Mouse (Mus musculus) macrophage (primary cell): ENCODE measurements around the gene Ppef1. TPM values are rescaled to one million over a fixed set of nuclear protein-coding genes. Genes with fewer than 3 reads are reported as not detected.
"Not testable (repeated sequence)": the region's sequence is repeated elsewhere in the genome, so short reads cannot be mapped to it uniquely, and the experiment has no call there.

Experiments used
- H3K27ac ChIP-seq: fragments of 350-480 bp; formaldehyde crosslinking; 2 replicates; pipeline ENCODE4 v1.9.0; 2021
- H3K36me3 ChIP-seq: fragments of 350-480 bp; formaldehyde crosslinking; 2 replicates; pipeline ENCODE4 v1.9.0; 2021; ENCODE audit errors: inconsistent target
- H3K4me3 ChIP-seq: fragments of 350-480 bp; formaldehyde crosslinking; 2 replicates; pipeline ENCODE4 v1.9.0; 2021; ENCODE audit errors: inconsistent target
- H3K79me2 ChIP-seq: fragments of 350-480 bp; formaldehyde crosslinking; 2 replicates; pipeline ENCODE4 v1.9.0; 2021; ENCODE audit errors: inconsistent target
- WGBS: methylation state at CpG from one replicate; pipeline ENCODE4 v1.1.7; 2026; ENCODE audit warnings: inconsistent platforms; ENCODE audit not compliant: missing documents; 5-methylcytosine and 5-hydroxymethylcytosine counted together
- polyA plus RNA-seq: library from polyadenylated mRNA; stranded (reverse); fragments of 250-400 nt; gene quantifications from 3 replicates; pipeline ENCODE4 v1.2.4, GENCODE M21; 2018; ENCODE audit warnings: inconsistent platforms
- total RNA-seq, 78 experiments: library from RNA; depleted of rRNA; stranded (reverse); fragments of 250-400 nt; gene quantifications; 1 replicate in 9 of 78; 2 replicates in 24 of 78; 3 replicates in 43 of 78; 4 replicates in 2 of 78; pipeline ENCODE4 v1.2.4; 2018; ENCODE audit warnings: inconsistent platforms in 56 of 78

Gene Ppef1
- total RNA-seq (2018; cell fraction: chromatin; rRNA removed) = not detected
- not detected for total RNA-seq (2018; cell fraction: cytosol; rRNA removed)
- total RNA-seq (2018; cell fraction: nucleus; rRNA removed) = not detected
- not detected in 3 replicates for polyA plus RNA-seq

DNA sequence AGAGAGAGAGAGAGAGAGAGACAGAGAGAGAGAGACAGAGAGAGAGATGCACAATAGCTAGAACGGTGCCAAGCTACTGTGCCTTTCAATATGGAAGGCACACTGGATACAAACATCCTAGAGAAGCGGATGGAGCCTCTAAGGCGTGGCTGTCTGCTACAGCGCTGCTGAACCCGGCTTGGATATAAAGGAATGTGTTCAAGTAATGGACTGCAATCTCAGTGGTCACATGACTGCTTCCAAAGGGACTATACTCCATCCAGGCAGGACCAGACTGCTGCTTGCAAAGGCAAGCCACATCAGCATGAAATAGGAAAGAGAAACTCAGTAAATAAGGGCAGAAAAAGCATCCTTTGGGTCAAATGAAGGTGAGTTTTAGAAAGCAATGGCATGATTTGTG lies at the start of gene Ppef1:
TSS of gene Ppef1 (minus strand) at position 116 of the 400 bp plus-strand sequence.
- WGBS = 77% methylated on average over 4 of the region's 5 CpGs
- Histone ChIP-seq H3K4me3 (no peak within 1 kb of the TSS), H3K36me3 (no peaks in the 10 kb centered on the region), H3K27ac (no peak within 1 kb of the TSS), H3K79me2 (no peaks in the 10 kb centered on the region)

DNA sequence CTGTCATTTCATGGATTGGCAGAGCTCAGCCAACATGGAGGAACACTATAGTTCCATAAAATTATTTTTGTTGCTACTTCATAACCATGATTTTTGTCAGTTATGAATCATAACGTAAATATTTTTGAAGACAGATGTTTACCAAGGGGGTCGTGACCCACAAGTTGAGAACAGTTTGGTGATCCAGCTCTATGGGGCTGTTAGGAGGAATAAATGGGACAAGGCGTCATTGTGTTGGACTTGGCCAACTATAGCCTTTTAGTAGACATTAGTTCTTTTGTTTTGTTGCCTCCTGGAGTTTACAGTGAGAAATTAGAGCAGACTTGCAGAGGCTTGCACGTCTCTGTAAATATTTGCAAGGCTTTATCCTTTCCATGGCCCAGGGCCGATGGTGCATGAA lies 46.7 kb upstream of the Ppef1 start:
- Histone ChIP-seq H3K79me2 (no peaks in the 10 kb centered on the region), H3K4me3 (no peak overlapping the region), H3K36me3 (no peaks in the 10 kb centered on the region), H3K27ac (no peak overlapping the region)
- 82% methylated on average over 5 of the region's 5 CpGs for WGBS

DNA sequence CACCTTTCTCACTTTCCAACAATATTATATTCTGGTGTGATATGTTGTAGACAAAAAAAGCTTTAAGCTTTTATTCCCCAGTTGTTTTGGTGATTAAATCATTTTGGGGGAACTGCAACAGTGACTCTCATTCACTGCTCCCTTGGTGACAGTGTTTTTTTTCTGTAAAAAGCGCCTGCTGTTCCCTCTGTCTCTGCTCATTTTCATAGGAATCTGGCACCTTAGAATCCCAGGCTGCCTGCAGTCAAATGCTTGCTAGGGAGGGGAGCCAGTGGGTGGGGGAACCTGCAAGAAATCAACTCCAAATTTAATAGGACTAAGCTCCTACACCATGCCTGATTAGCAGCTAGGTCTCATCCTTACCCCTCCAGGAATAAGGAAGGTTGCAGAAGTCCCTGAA lies 37.5 kb upstream of the Ppef1 start:
- Histone ChIP-seq H3K36me3 (no peaks in the 10 kb centered on the region), H3K27ac (no peak overlapping the region), H3K79me2 (no peaks in the 10 kb centered on the region), H3K4me3 (no peak overlapping the region)
- WGBS = 25% methylated on average over 1 of the region's 1 CpGs

DNA sequence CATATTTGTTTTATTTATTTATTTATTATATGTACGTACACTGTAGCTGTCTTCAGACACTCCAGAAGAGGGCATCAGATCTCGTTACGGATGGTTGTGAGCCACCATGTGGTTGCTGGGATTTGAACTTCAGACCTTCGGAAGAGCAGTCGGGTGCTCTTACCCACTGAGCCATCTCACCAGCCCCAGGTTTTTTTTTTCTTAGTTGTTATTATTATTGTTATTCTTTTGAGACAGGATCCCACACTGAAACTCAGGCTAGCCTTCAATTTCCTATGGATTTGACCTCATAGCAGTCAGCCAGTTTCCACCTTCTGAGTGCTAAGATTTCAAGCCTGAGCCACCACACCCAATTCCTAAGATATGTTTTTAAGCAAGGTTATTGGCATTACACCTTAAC lies 34.1 kb upstream of the Ppef1 start:
- WGBS = no CpG with 5 or more reads among the region's 5 CpGs
- not testable (repeated sequence) for H3K27ac ChIP-seq, H3K79me2 ChIP-seq, H3K36me3 ChIP-seq, H3K4me3 ChIP-seq

DNA sequence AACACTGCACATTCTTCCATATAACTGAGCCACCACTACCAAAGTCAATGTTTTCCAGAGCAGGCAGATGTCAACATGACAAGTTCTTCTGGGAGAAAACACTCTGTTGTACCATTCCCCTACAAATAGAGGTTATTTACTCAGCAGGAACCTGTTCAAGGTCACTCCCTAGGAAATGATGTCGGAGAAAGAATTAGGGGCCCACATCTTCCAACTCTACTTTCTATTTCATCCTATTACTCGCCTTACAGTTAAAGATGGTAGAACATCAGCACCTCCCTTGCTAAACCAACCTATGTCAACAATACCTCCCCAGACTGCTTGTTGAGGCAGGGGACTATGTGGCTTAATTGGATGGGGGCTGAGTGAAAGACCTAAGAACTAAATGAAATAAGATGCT lies 32.1 kb upstream of the Ppef1 start, which contains the start of gene Rs1:
TSS of gene Rs1 (plus strand) at position 301 of the 400 bp plus-strand sequence.
- 91% methylated on average over 2 of the region's 2 CpGs for WGBS
- Histone ChIP-seq H3K36me3 (no peaks in the 10 kb centered on the region), H3K4me3 (peak within 1 kb of the TSS; percentile 42; the same call in 1 of the 2 replicates), H3K27ac (no peak within 1 kb of the TSS), H3K79me2 (no peaks in the 10 kb centered on the region)

DNA sequence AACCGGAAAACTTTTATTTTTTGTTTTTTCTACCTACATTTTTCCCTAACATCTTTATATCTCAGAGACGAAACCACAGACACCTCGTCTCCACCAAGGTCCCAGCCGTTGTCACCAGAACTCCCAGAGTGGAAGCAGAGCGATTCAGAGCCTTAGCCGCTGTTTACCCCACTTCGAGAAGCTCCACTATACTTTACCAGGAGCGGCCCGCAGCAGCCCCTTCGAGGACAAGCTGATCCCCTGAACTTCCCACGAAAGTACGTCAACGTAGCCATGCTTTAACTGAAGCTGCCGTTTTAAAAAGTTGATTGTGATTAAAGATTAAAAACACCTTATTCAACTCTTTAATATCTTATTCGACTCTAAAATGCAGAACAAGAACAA lies 30.7 kb upstream of the Ppef1 start:
- Histone ChIP-seq H3K79me2 (no peaks in the 10 kb centered on the region), H3K4me3 (peak overlapping the region; percentile 42), H3K36me3 (no peaks in the 10 kb centered on the region), H3K27ac (no peak overlapping the region)
- 31% methylated on average over 15 of the region's 15 CpGs for WGBS

DNA sequence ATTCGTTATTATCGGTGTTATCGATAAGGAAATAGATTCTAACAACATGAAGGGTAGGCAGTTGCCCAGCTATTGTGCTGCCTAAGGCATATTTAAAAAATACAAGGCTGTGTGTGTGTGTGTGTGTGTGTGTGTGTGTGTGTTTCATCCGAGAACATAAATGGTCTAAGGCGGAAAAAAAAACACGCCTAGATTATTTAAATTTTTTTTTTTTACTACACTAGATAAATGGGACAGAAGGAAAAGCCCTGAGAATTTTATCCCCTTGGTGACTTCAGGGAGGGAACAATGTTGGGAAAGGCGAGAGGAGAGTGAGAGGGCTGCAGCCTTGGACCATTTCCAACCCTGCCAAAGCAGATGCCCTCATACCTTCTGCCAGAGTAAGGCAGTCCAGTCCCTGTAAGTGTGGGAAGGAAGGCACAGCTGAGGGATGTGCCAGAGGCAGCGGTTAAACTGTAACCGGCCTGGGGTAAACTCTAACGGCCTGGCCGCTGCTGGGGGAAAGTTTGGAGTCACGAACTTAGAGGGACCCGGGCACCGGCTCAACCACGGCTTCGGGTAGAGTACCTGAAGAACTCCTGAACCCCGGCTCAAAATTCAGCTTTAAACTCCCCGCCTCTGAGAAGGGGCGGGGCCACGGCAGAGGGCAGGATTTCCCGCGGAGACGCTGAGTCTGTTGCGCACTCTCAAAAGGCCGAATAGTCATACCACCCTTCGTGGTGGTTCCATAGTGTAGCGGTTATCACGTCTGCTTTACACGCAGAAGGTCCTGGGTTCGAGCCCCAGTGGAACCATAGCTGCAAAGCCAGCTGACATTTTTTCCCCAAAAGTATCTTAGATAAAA lies 30.0 kb upstream of the Ppef1 start:
- WGBS = 33% methylated on average over 30 of the region's 30 CpGs
- H3K36me3 ChIP-seq = no peaks in the 10 kb centered on the region
- H3K27ac ChIP-seq = no peak overlapping the region
- no peaks in the 10 kb centered on the region for H3K79me2 ChIP-seq
- peak overlapping the region; percentile 42 for H3K4me3 ChIP-seq

DNA sequence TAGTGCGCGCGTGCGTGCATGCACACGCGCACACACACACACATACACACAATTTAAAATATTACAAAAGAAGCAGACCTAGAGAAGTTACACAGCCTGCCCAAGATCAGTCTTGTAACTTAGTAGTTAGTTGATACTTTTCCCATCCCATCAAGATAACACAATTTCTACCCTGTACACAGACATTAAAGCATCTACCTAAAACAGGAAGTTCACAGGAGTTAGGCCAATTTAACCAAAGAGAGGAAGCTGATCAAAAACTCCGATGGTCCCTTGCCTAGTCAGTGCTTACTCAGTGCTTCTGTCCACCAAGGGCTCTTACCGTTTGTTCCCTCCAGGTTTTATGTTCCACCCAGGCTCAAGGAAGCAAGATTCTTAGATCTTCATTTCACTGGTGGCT lies 15.2 kb upstream of the Ppef1 start:
- H3K27ac ChIP-seq = no peak overlapping the region
- H3K36me3 ChIP-seq = no peaks in the 10 kb centered on the region
- H3K4me3 ChIP-seq = no peak overlapping the region
- no peaks in the 10 kb centered on the region for H3K79me2 ChIP-seq
- WGBS = 83% methylated on average over 8 of the region's 8 CpGs

DNA sequence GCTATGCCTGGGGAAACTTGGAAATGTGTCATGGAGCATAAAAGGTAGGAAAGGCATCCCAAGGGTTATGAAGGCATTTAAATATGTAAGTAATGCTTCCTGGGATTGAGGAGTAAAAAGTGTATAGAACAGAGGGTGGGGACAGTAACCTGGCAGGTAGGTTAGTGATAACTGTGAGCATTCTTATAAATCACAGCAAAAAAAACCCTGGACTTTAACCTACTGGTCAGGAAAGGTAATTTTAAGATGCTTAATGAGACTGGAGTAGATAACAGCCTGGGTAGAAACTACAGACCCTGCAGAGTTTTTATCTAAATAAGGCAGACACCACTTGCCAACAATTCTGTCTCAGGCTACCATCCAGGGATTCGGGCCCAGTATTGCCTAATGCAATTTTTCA lies 13.1 kb upstream of the Ppef1 start:
- H3K4me3 ChIP-seq = no peak overlapping the region
- 100% methylated on average over 1 of the region's 1 CpGs for WGBS
- H3K79me2 ChIP-seq = no peaks in the 10 kb centered on the region
- no peaks in the 10 kb centered on the region for H3K36me3 ChIP-seq
- no peak overlapping the region for H3K27ac ChIP-seq

DNA sequence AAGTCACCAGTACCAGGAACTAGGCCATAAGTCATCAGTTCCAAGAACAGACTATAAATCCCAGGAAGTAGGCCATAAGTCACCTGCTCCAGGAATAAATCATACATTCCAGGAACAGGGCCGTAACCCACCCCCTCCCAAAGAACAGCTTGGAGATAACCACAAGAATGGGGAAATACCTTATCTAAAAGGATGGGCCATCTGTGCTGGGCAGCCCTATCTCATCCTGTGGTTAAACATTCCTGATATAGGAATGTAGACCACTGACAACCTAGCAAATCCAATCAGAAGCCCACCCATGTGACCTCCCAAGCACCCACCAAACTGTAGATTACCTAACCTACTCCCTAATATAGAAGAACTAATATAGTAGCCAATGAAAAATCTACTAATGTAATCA lies 9.8 kb upstream of the Ppef1 start:
- Histone ChIP-seq H3K79me2 (no peaks in the 10 kb centered on the region), H3K27ac (no peak overlapping the region), H3K36me3 (no peaks in the 10 kb centered on the region), H3K4me3 (no peak overlapping the region)
- 78% methylated on average over 1 of the region's 1 CpGs for whole genome bisulfite sequencing

DNA sequence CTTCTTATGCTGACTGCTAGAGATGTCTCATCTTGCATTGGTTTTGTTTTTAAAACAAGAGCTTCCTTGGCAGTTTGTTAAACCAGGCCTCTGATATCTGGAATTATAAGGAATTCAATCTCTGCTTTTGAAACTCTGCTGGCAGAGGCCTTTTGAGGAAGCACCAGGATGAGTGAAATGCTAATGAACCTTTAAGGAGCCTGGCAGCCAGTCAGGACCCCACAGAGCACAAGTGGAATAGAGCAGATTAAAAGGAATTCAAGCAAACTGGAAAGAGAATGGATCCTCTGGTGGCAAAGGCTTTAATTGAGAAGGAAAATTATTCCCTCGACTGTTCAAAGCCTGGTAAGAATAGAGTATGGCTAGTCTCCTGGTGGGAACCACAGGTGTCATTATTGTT lies 36.4 kb downstream of the Ppef1 start:
- 73% methylated on average over 1 of the region's 1 CpGs for WGBS
- Histone ChIP-seq H3K27ac (no peak overlapping the region), H3K36me3 (no peaks in the 10 kb centered on the region), H3K79me2 (no peaks in the 10 kb centered on the region), H3K4me3 (no peak overlapping the region)

DNA sequence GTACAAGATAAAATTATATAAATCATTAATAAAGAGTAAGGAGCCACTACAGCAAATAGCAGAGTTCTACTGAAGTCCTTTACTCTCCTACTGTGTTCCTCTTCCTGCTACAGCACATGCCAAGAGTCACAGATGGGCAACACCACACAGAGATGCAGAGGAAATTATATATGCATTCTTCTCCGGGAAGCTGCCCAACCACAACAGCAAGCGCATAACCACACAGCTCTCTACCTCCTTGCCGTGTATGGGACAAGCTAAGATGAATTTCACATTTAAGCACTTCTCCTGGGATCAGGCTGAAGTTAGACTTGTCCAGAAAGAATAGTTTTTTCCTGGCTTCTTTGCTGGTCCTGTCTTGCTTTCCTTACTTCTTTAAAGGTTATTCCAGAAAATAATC lies 44.0 kb downstream of the Ppef1 start:
- Histone ChIP-seq H3K4me3 (no peak overlapping the region), H3K27ac (no peak overlapping the region), H3K79me2 (no peaks in the 10 kb centered on the region), H3K36me3 (no peaks in the 10 kb centered on the region)
- 48% methylated on average over 3 of the region's 3 CpGs for WGBS

DNA sequence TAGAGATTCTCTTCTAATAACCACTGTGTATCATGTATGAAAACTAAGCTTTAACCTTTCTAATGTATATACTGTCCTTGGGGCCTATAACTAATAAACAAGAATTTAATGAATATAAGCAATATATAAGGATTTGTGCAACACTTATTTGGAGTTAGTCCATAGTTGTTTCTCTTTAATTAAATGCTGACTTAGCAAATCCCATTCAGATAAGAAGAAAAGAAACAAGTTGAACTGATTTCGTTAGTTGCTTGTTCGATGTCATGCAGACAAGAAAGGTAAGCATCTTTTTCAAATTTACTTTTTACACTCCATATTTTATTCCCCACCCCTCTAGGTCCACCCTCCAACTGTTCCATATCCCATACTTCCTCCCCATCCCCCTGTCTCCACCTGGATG lies 45.5 kb downstream of the Ppef1 start:
- Histone ChIP-seq H3K36me3 (no peaks in the 10 kb centered on the region), H3K79me2 (no peaks in the 10 kb centered on the region), H3K27ac (no peak overlapping the region), H3K4me3 (no peak overlapping the region)
- 94% methylated on average over 2 of the region's 2 CpGs for WGBS

DNA sequence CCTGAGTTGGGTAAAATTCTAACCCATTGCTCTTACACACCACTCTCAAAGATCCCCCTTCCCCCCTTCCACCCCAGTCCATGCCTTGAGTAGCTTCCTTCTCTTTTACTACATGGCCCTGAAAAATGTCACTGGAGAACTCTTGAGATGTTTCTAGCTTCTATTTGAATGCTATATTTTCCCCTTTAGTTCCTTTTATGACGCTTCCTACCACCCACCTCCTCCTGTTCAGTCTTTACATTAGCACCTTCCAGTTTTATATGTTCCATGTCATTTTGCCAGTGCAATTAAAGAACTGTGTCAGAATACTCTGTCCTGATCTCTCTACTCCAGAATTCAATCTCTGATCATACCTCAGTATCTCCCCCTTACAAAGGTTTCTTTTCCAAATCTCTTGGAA lies 65.6 kb downstream of the Ppef1 start:
- WGBS = 85% methylated on average over 1 of the region's 1 CpGs
- H3K79me2 ChIP-seq = no peaks in the 10 kb centered on the region
- H3K27ac ChIP-seq = no peak overlapping the region
- no peak overlapping the region for H3K4me3 ChIP-seq
- H3K36me3 ChIP-seq = no peaks in the 10 kb centered on the region

DNA sequence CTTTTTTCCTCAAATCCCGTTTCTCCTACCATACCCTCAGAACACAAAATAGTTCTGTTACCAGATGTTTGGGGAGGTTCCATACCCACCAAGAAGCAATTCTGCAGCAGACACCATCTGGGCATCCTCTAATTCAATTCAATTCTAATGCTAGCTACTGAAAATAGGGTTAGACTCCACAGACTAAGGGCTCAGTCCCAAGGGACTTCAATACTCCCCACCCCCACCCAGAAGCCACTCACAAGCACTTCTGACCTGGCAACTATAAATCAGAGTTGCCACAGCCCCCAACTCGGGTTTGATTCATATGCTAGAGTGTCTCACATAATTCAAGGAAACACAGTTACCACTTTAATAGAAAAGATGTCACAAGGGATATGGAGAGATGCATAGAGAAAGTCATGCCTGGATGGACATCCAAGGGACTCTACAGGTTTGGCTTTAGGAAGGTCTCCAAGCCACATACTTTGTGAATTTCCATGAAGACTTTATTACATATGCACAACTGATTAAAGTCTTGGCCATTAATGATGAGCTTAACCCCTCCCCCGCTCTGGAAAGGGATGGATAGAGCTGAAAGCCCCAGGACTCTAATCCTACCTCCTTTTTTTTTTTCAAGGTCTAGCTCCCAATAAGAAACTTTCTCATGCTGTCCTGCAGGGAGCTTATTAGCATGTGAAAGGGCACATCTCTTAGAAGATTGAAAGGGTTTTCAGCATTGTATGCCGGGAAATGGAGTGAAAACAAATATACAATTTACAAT lies 124.5 kb downstream of the Ppef1 start:
- H3K36me3 ChIP-seq = no peaks in the 10 kb centered on the region
- no peaks in the 10 kb centered on the region for H3K79me2 ChIP-seq
- H3K27ac ChIP-seq = no peak overlapping the region
- no peak overlapping the region for H3K4me3 ChIP-seq
- WGBS = 81% methylated on average over 3 of the region's 4 CpGs
